In genomic region chr14:60490886-60491285, GRCm38 (mm10) we compare ENCODE assay signal across 27 mouse cellular contexts.
DNase-seq lines count a peak whose midpoint lies in the region; ATAC-seq and TF ChIP-seq lines count a peak whose summit lies in the region.
"Had no signal": no experiment of that assay in that cellular context is flagged by ENCODE, and none has a peak within 500 bp of the region (broad histone marks: within the 10 kb centered on the region; RNA-seq: fewer than 3 reads in every experiment).

No protein-coding gene starts in this region.

- H3K4me3 ChIP-seq in kidney, adult 2 months (ENCODE audit: insufficient read depth, low read depth, low read length): no peak overlapping the region
- H3K4me3 ChIP-seq: embryonic facial prominence, embryonic 13.5 days; embryonic facial prominence, embryonic 15.5 days; erythroblast, embryonic 14.5 days; forebrain, embryonic 10.5 days; forebrain, embryonic 12.5 days had no signal

- no peaks in the 10 kb centered on the region for H3K27me3 ChIP-seq in kidney, adult 2 months (replicated peaks; ENCODE audit: control insufficient read depth, insufficient read depth, low read length)
- H3K27me3 ChIP-seq: embryonic facial prominence, embryonic 15.5 days had no signal

- H3K4me1 ChIP-seq in kidney, adult 2 months (ENCODE audit: control insufficient read depth, insufficient read depth, low read length): peaks cover 2% of the 10 kb centered on the region; the same call in 1 of the 2 replicates

- TF ChIP-seq CTCF in kidney, adult 2 months (conservative IDR thresholded peaks at IDR 0.05; ENCODE audit: insufficient read depth, insufficient read length, low read depth, low read length): no peak

- 97% methylated on average over 2 of the region's 2 CpGs for WGBS in kidney, adult 2 months

- ATAC-seq in megakaryocyte, adult 5-6 weeks (ENCODE audit: poor library complexity, severe bottlenecking): peak; percentile 40; the same call in 1 of the 2 replicates
- ATAC-seq: activated CD4-positive, CD25-positive, alpha-beta regulatory T cell, adult 4 months; CD4-positive, CD25-positive, alpha-beta regulatory T cell, adult 4 months; forebrain, embryonic 14.5 days; Patski had no signal

- peak overlapping the region; percentile 96 for H3K27ac ChIP-seq in kidney, adult 2 months (ENCODE audit: insufficient read depth, low read depth, low read length)
- H3K27ac ChIP-seq: embryonic facial prominence, embryonic 13.5 days; embryonic facial prominence, embryonic 15.5 days; forebrain, embryonic 10.5 days; forebrain, embryonic 12.5 days had no signal

- TF ChIP-seq POLR2A in kidney, adult 2 months (IDR thresholded peaks at IDR 0.05; ENCODE audit: low read depth, low read length): no peak

- H3K36me3 ChIP-seq in kidney, adult 2 months (ENCODE audit: control insufficient read depth, insufficient read depth, low read length): no peaks in the 10 kb centered on the region
- H3K36me3 ChIP-seq: embryonic facial prominence, embryonic 13.5 days; embryonic facial prominence, embryonic 15.5 days; forebrain, embryonic 12.5 days; G1E had no signal

- DNase-seq in heart, adult 11 months: peak; percentile 54
- no peak for DNase-seq in heart, adult 18-20 months
- no peak for DNase-seq in kidney, adult 2 months
- DNase-seq in kidney, postnatal 25 days: no peak
- DNase-seq in left cerebral cortex, adult 11 months (ENCODE audit: low spot score): no peak
- DNase-seq in retina, embryonic 14.5 days (ENCODE audit: low spot score): no peak
- DNase-seq: adrenal gland, adult 8-10 months; adrenal gland, postnatal 14 days; adrenal gland, postnatal 36 days; B cell, adult 2 months; cerebellum, adult 11-12 months; cerebellum, adult 2 months; cerebellum, adult 9-10 months; cerebellum, postnatal 10 days; cerebellum, postnatal 25 days; embryo, embryonic 11 days had no signal
